Mouse (Mus musculus): ENCODE results near the gene Atp1b3. TPM values are rescaled to one million over a fixed set of nuclear protein-coding genes. Genes with fewer than 3 reads are reported as not detected.

Gene Atp1b3
- polyA plus RNA-seq, 1 experiment from 2014 or later: 178 TPM

GRCm38 (mm10) chr9:96383714-96384487 is 19.7 kb upstream of the Atp1b3 start:
- Histone ChIP-seq H3K4me1 (replicated peaks) (no peaks in the 10 kb centered on the region), H3K27me3 (no peaks in the 10 kb centered on the region), H3K36me3 (no peaks in the 10 kb centered on the region), H3K4me2 (replicated peaks) (no peak overlapping the region), H3K9ac (replicated peaks) (no peak overlapping the region), H3K9me3 (no peaks in the 10 kb centered on the region), H3K4me3 (replicated peaks) (no peak overlapping the region), H3K27ac (no peak overlapping the region)
- no peak for ATAC-seq
- WGBS: 75% methylated on average over 18 of the region's 18 CpGs

GRCm38 (mm10) chr9:96382756-96383155 is 18.5 kb upstream of the Atp1b3 start:
- no peak overlapping the region for H3K4me3 ChIP-seq (replicated peaks)
- H3K9me3 ChIP-seq: no peaks in the 10 kb centered on the region
- no peak overlapping the region for H3K9ac ChIP-seq (replicated peaks)
- no peak overlapping the region for H3K4me2 ChIP-seq (replicated peaks)
- H3K4me1 ChIP-seq (replicated peaks): no peaks in the 10 kb centered on the region
- ATAC-seq: no peak
- H3K27ac ChIP-seq: no peak overlapping the region
- H3K27me3 ChIP-seq: no peaks in the 10 kb centered on the region
- no peaks in the 10 kb centered on the region for H3K36me3 ChIP-seq
- 89% methylated on average over 4 of the region's 4 CpGs for WGBS

GRCm38 (mm10) chr9:96381393-96381792 is 17.2 kb upstream of the Atp1b3 start:
- H3K4me2 ChIP-seq (replicated peaks): no peak overlapping the region
- WGBS: 86% methylated on average over 13 of the region's 13 CpGs
- no peaks in the 10 kb centered on the region for H3K36me3 ChIP-seq
- no peak overlapping the region for H3K4me3 ChIP-seq (replicated peaks)
- H3K27ac ChIP-seq: no peak overlapping the region
- no peak overlapping the region for H3K9ac ChIP-seq (replicated peaks)
- H3K4me1 ChIP-seq (replicated peaks): no peaks in the 10 kb centered on the region
- no peaks in the 10 kb centered on the region for H3K9me3 ChIP-seq
- no peaks in the 10 kb centered on the region for H3K27me3 ChIP-seq
- no peak for ATAC-seq

- WGBS: 69% methylated on average over 7 of the region's 7 CpGs
- Histone ChIP-seq H3K27ac (no peak overlapping the region), H3K27me3 (no peaks in the 10 kb centered on the region)
Observed at GRCm38 (mm10) chr9:96379551-96379950, 15.3 kb upstream of the Atp1b3 start.

GRCm38 (mm10) chr9:96378747-96379146 is 14.5 kb upstream of the Atp1b3 start:
- Histone ChIP-seq H3K9me3 (no peaks in the 10 kb centered on the region), H3K4me1 (replicated peaks) (no peaks in the 10 kb centered on the region), H3K27me3 (no peaks in the 10 kb centered on the region), H3K4me2 (replicated peaks) (no peak overlapping the region), H3K27ac (no peak overlapping the region), H3K36me3 (no peaks in the 10 kb centered on the region), H3K9ac (replicated peaks) (no peak overlapping the region), H3K4me3 (replicated peaks) (no peak overlapping the region)
- WGBS: 78% methylated on average over 5 of the region's 5 CpGs
- ATAC-seq: no peak

More at GRCm38 (mm10) chr9:96379551-96379950, 15.3 kb upstream of the Atp1b3 start:
- H3K9me3 ChIP-seq: no peaks in the 10 kb centered on the region
- H3K36me3 ChIP-seq: no peaks in the 10 kb centered on the region
- no peaks in the 10 kb centered on the region for H3K4me1 ChIP-seq (replicated peaks)
- H3K4me3 ChIP-seq (replicated peaks): no peak overlapping the region
- H3K9ac ChIP-seq (replicated peaks): no peak overlapping the region
- no peak overlapping the region for H3K4me2 ChIP-seq (replicated peaks)
- no peak for ATAC-seq

GRCm38 (mm10) chr9:96377096-96377495 is 12.9 kb upstream of the Atp1b3 start:
- Histone ChIP-seq H3K4me1 (replicated peaks) (no peaks in the 10 kb centered on the region), H3K4me3 (replicated peaks) (no peak overlapping the region), H3K4me2 (replicated peaks) (no peak overlapping the region), H3K9me3 (no peaks in the 10 kb centered on the region), H3K36me3 (no peaks in the 10 kb centered on the region), H3K9ac (replicated peaks) (no peak overlapping the region), H3K27me3 (no peaks in the 10 kb centered on the region), H3K27ac (no peak overlapping the region)
- no peak for ATAC-seq
- 90% methylated on average over 1 of the region's 1 CpGs for WGBS

- H3K36me3 ChIP-seq: no peaks in the 10 kb centered on the region
- 91% methylated on average over 3 of the region's 3 CpGs for WGBS
Observed at GRCm38 (mm10) chr9:96375819-96376218, 11.6 kb upstream of the Atp1b3 start.

GRCm38 (mm10) chr9:96371075-96371474 is 6.8 kb upstream of the Atp1b3 start:
- 91% methylated on average over 5 of the region's 5 CpGs for WGBS
- Histone ChIP-seq H3K9ac (replicated peaks) (no peak overlapping the region), H3K27me3 (no peaks in the 10 kb centered on the region), H3K27ac (no peak overlapping the region), H3K4me3 (replicated peaks) (no peak overlapping the region), H3K4me2 (replicated peaks) (no peak overlapping the region), H3K36me3 (no peaks in the 10 kb centered on the region), H3K9me3 (no peaks in the 10 kb centered on the region), H3K4me1 (replicated peaks) (no peaks in the 10 kb centered on the region)
- ATAC-seq: no peak

More at GRCm38 (mm10) chr9:96375819-96376218, 11.6 kb upstream of the Atp1b3 start:
- Histone ChIP-seq H3K9ac (replicated peaks) (no peak overlapping the region), H3K4me1 (replicated peaks) (no peaks in the 10 kb centered on the region), H3K27me3 (no peaks in the 10 kb centered on the region), H3K4me2 (replicated peaks) (no peak overlapping the region), H3K4me3 (replicated peaks) (no peak overlapping the region), H3K9me3 (no peaks in the 10 kb centered on the region), H3K27ac (no peak overlapping the region)
- ATAC-seq: no peak

GRCm38 (mm10) chr9:96369654-96370384 is 5.6 kb upstream of the Atp1b3 start:
- no peak overlapping the region for H3K9ac ChIP-seq (replicated peaks)
- no peak overlapping the region for H3K4me3 ChIP-seq (replicated peaks)
- no peak overlapping the region for H3K27ac ChIP-seq
- H3K36me3 ChIP-seq: no peaks in the 10 kb centered on the region
- ATAC-seq: no peak
- H3K9me3 ChIP-seq: no peaks in the 10 kb centered on the region
- no peak overlapping the region for H3K4me2 ChIP-seq (replicated peaks)
- H3K4me1 ChIP-seq (replicated peaks): no peaks in the 10 kb centered on the region
- 72% methylated on average over 5 of the region's 5 CpGs for WGBS
- H3K27me3 ChIP-seq: no peaks in the 10 kb centered on the region

- ATAC-seq: no peak
- 76% methylated on average over 6 of the region's 6 CpGs for WGBS
- H3K4me3 ChIP-seq (replicated peaks): no peak overlapping the region
- no peaks in the 10 kb centered on the region for H3K27me3 ChIP-seq
- H3K4me2 ChIP-seq (replicated peaks): no peak overlapping the region
- peaks cover 22% of the 10 kb centered on the region for H3K4me1 ChIP-seq (replicated peaks)
- H3K9me3 ChIP-seq: no peaks in the 10 kb centered on the region
- no peak overlapping the region for H3K27ac ChIP-seq
- no peaks in the 10 kb centered on the region for H3K36me3 ChIP-seq
- H3K9ac ChIP-seq (replicated peaks): no peak overlapping the region
Observed at GRCm38 (mm10) chr9:96365271-96365872, 1.1 kb upstream of the Atp1b3 start.

- Histone ChIP-seq H3K36me3 (no peaks in the 10 kb centered on the region), H3K4me1 (replicated peaks) (peaks cover 26% of the 10 kb centered on the region), H3K9me3 (no peaks in the 10 kb centered on the region), H3K9ac (replicated peaks) (peak overlapping the region; percentile 95), H3K27ac (peak overlapping the region; percentile 94), H3K4me2 (replicated peaks) (peak overlapping the region; percentile 73), H3K27me3 (no peaks in the 10 kb centered on the region), H3K4me3 (replicated peaks) (peak overlapping the region; percentile 83)
- ATAC-seq: peak; percentile 78
- WGBS: under 1% methylated on average over 54 of the region's 64 CpGs
Observed at GRCm38 (mm10) chr9:96363581-96364140, 581 bp downstream of the Atp1b3 start.

- WGBS: 93% methylated on average over 3 of the region's 3 CpGs
- no peaks in the 10 kb centered on the region for H3K27me3 ChIP-seq
- H3K9me3 ChIP-seq: no peaks in the 10 kb centered on the region
- H3K4me3 ChIP-seq (replicated peaks): no peak overlapping the region
- H3K27ac ChIP-seq: no peak overlapping the region
- no peak overlapping the region for H3K4me2 ChIP-seq (replicated peaks)
- no peak for ATAC-seq
- H3K4me1 ChIP-seq (replicated peaks): peaks cover 26% of the 10 kb centered on the region
- H3K9ac ChIP-seq (replicated peaks): no peak overlapping the region
- H3K36me3 ChIP-seq: no peaks in the 10 kb centered on the region
Observed at GRCm38 (mm10) chr9:96360056-96360455, 4.2 kb downstream of the Atp1b3 start.

All from midbrain, embryonic 13.5 days (tissue).